Comparison of ENCODE assay signal across 8 mouse cellular contexts in genomic region chr7:43443126-43443916, GRCm38 (mm10). TPM values are rescaled to one million over a fixed set of nuclear protein-coding genes. Genes with fewer than 3 reads are reported as not detected.
A peak's percentile ranks its signal among the peaks of the same experiment; 100 is the strongest.
DNase-seq lines count a peak whose midpoint lies in the region; ATAC-seq and TF ChIP-seq lines count a peak whose summit lies in the region.

No protein-coding gene starts in this region.

- H3K27ac ChIP-seq in hindbrain, embryonic 10.5 days = peak overlapping the region; percentile 84
- peak overlapping the region; percentile 99 for H3K27ac ChIP-seq in lung, postnatal 0 days (ENCODE audit: low read length)

- H3K4me2 ChIP-seq in lung, postnatal 0 days (replicated peaks; ENCODE audit: low read depth, low read length) = peak overlapping the region; percentile 89

- ATAC-seq in lung, postnatal 0 days = peak; percentile 92

- H3K4me3 ChIP-seq in hindbrain, embryonic 10.5 days = peak overlapping the region; percentile 66
- H3K4me3 ChIP-seq in lung, postnatal 0 days (ENCODE audit: low read depth, low read length) = peak overlapping the region; percentile 55

- no peak for TF ChIP-seq EP300 in lung, postnatal 0 days (IDR thresholded peaks at IDR 0.05)

- H3K9ac ChIP-seq in lung, postnatal 0 days (replicated peaks; ENCODE audit: low read depth) = peak overlapping the region; percentile 55

- no peaks in the 10 kb centered on the region for H3K9me3 ChIP-seq in hindbrain, embryonic 10.5 days
- H3K9me3 ChIP-seq in lung, postnatal 0 days (ENCODE audit: low read length) = no peaks in the 10 kb centered on the region

- H3K4me1 ChIP-seq in hindbrain, embryonic 10.5 days (replicated peaks) = peaks cover 22% of the 10 kb centered on the region
- H3K4me1 ChIP-seq in lung, postnatal 0 days (ENCODE audit: insufficient read depth, low read depth, low read length) = peaks cover 13% of the 10 kb centered on the region; the same call in 1 of the 2 replicates

- no peaks in the 10 kb centered on the region for H3K36me3 ChIP-seq in hindbrain, embryonic 10.5 days
- no peaks in the 10 kb centered on the region for H3K36me3 ChIP-seq in lung, postnatal 0 days (ENCODE audit: insufficient read depth, low read length)

- no peaks in the 10 kb centered on the region for H3K27me3 ChIP-seq in hindbrain, embryonic 10.5 days (ENCODE audit: insufficient read depth, poor library complexity, severe bottlenecking)
- no peaks in the 10 kb centered on the region for H3K27me3 ChIP-seq in lung, postnatal 0 days (replicated peaks; ENCODE audit: insufficient read depth, low read length)

- DNase-seq in Muller cell, postnatal 12 days (ENCODE audit: inconsistent ontology term) = peak; percentile 86
- DNase-seq in cerebellum, postnatal 10 days = peak; percentile 63 to 69
- peak; percentile 55 to 75 for DNase-seq in frontal cortex, adult 2 months (ENCODE audit: extremely low spot score in 1 of 2, low spot score in 1 of 2)
- peak; percentile 76 for DNase-seq in hindbrain, embryonic 10.5 days (ENCODE audit: low spot score)
- peak; percentile 27 for DNase-seq in layer of hippocampus, adult 9-10 months (ENCODE audit: low spot score)
- peak; percentile 94 for DNase-seq in lung, postnatal 0 days (ENCODE audit: low spot score)
- DNase-seq in ovary, postnatal 14 days (ENCODE audit: low spot score) = peak; percentile 67
- peak; percentile 66 to 67 for DNase-seq in thymus, postnatal 10 days (ENCODE audit: low spot score in 2 of 2)

- no peak for TF ChIP-seq CTCF in lung, postnatal 0 days (IDR thresholded peaks at IDR 0.05)

- under 1% methylated on average over 36 of the region's 36 CpGs for WGBS in hindbrain, embryonic 10.5 days
- WGBS in lung, postnatal 0 days = 2% methylated on average over 36 of the region's 36 CpGs

RNA-seq across cellular contexts. Expression of gene Etfb, which starts 0.6 kb away (rescaled TPM):
- polyA plus RNA-seq in frontal cortex, adult 2 months (2012; rRNA removed) = 80.7 and 97.8 TPM in 2 replicates
- 226 and 249 TPM in 2 replicates for polyA plus RNA-seq in hindbrain, embryonic 10.5 days (2016; fragmentation: Nextera tagmentation; extraction: Ambion mirVana)
- polyA plus RNA-seq in lung, postnatal 0 days (2015; fragmentation: Nextera tagmentation; extraction: Ambion mirVana) = 356 and 377 TPM in 2 replicates

RNA-seq across cellular contexts. Expression of gene Gm45233, which starts 0.6 kb away (rescaled TPM):
- polyA plus RNA-seq in frontal cortex, adult 2 months (2012; rRNA removed) = 2.5 and 2.6 TPM in 2 replicates
- polyA plus RNA-seq in hindbrain, embryonic 10.5 days (2016; fragmentation: Nextera tagmentation; extraction: Ambion mirVana) = 0.47 and 0.51 TPM in 2 replicates
- polyA plus RNA-seq in lung, postnatal 0 days (2015; fragmentation: Nextera tagmentation; extraction: Ambion mirVana) = 0.35 TPM in 1 of 2 replicates, not detected in the other

RNA-seq across cellular contexts. Expression of gene Cldnd2, which starts 2.7 kb away (rescaled TPM):
- polyA plus RNA-seq in frontal cortex, adult 2 months (2012; rRNA removed) = not detected in 2 replicates
- polyA plus RNA-seq in hindbrain, embryonic 10.5 days (2016; fragmentation: Nextera tagmentation; extraction: Ambion mirVana) = not detected in 2 replicates
- 0.21 TPM in 1 of 2 replicates, not detected in the other for polyA plus RNA-seq in lung, postnatal 0 days (2015; fragmentation: Nextera tagmentation; extraction: Ambion mirVana)

RNA-seq across cellular contexts. Expression of gene Nkg7, which starts 6.4 kb away (rescaled TPM):
- polyA plus RNA-seq in frontal cortex, adult 2 months (2012; rRNA removed) = 0.20 and 0.21 TPM in 2 replicates
- polyA plus RNA-seq in hindbrain, embryonic 10.5 days (2016; fragmentation: Nextera tagmentation; extraction: Ambion mirVana) = not detected in 2 replicates
- 2.6 and 2.9 TPM in 2 replicates for polyA plus RNA-seq in lung, postnatal 0 days (2015; fragmentation: Nextera tagmentation; extraction: Ambion mirVana)

RNA-seq across cellular contexts. Expression of gene Lim2, which starts 15.9 kb away (rescaled TPM):
- polyA plus RNA-seq in frontal cortex, adult 2 months (2012; rRNA removed) = not detected in 2 replicates
- polyA plus RNA-seq in hindbrain, embryonic 10.5 days (2016; fragmentation: Nextera tagmentation; extraction: Ambion mirVana) = not detected in 2 replicates
- not detected in 2 replicates for polyA plus RNA-seq in lung, postnatal 0 days (2015; fragmentation: Nextera tagmentation; extraction: Ambion mirVana)

Comparison
In these comparisons a context has a peak if more than half of its experiments do, and no peak if none do; other contexts are left out.
1. Peak in every context shown above with its lines: DNase-seq, ATAC-seq, H3K4me3 ChIP-seq and H3K27ac ChIP-seq.
2. DNase-seq: peak in every context shown above with its lines; median percentile 94 in lung, postnatal 0 days; 86 in Muller cell, postnatal 12 days; 76 in hindbrain, embryonic 10.5 days; 67 in ovary, postnatal 14 days; 66 in thymus, postnatal 10 days; 66 in cerebellum, postnatal 10 days; 65 in frontal cortex, adult 2 months; 27 in layer of hippocampus, adult 9-10 months.